Comparison of ENCODE assay signal across 25 mouse cellular contexts in genomic region chr9:110702848-110703247, GRCm38 (mm10). TPM values are rescaled to one million over a fixed set of nuclear protein-coding genes. Genes with fewer than 3 reads are reported as not detected.
DNase-seq lines count a peak whose midpoint lies in the region; ATAC-seq and TF ChIP-seq lines count a peak whose summit lies in the region.
"Had no signal": no experiment of that assay in that cellular context is flagged by ENCODE, and none has a peak within 500 bp of the region (broad histone marks: within the 10 kb centered on the region; RNA-seq: fewer than 3 reads in every experiment).

No protein-coding gene starts in this region.

- no peaks in the 10 kb centered on the region for H3K27me3 ChIP-seq in heart, embryonic 13.5 days (replicated peaks)
- H3K27me3 ChIP-seq in heart, embryonic 10.5 days (ENCODE audit: insufficient read depth, poor library complexity, severe bottlenecking), result no peaks in the 10 kb centered on the region
- no peaks in the 10 kb centered on the region for H3K27me3 ChIP-seq in hindbrain, postnatal 0 days (ENCODE audit: insufficient read depth, low read length)
- H3K27me3 ChIP-seq in hindbrain, embryonic 14.5 days (ENCODE audit: control insufficient read depth, insufficient read depth, low read length), result no peaks in the 10 kb centered on the region
- H3K27me3 ChIP-seq in stomach, embryonic 15.5 days (replicated peaks), result no peaks in the 10 kb centered on the region
- H3K27me3 ChIP-seq: hindbrain, embryonic 12.5 days; limb, embryonic 12.5 days; lung, embryonic 15.5 days; midbrain, embryonic 12.5 days; neural tube, embryonic 12.5 days had no signal

- no peaks in the 10 kb centered on the region for H3K9me3 ChIP-seq in heart, embryonic 13.5 days
- no peaks in the 10 kb centered on the region for H3K9me3 ChIP-seq in heart, embryonic 10.5 days
- H3K9me3 ChIP-seq in hindbrain, postnatal 0 days (ENCODE audit: low read length), result no peaks in the 10 kb centered on the region
- H3K9me3 ChIP-seq in hindbrain, embryonic 14.5 days (ENCODE audit: control insufficient read depth, low read length), result no peaks in the 10 kb centered on the region
- no peaks in the 10 kb centered on the region for H3K9me3 ChIP-seq in stomach, embryonic 15.5 days
- H3K9me3 ChIP-seq: hindbrain, embryonic 12.5 days; limb, embryonic 12.5 days; lung, embryonic 15.5 days; midbrain, embryonic 12.5 days; neural tube, embryonic 12.5 days had no signal

- peak overlapping the region; percentile 61 for H3K27ac ChIP-seq in heart, embryonic 13.5 days (replicated peaks)
- no peak overlapping the region for H3K27ac ChIP-seq in heart, embryonic 10.5 days
- H3K27ac ChIP-seq in hindbrain, postnatal 0 days, result no peak overlapping the region
- H3K27ac ChIP-seq in hindbrain, embryonic 14.5 days, result no peak overlapping the region
- H3K27ac ChIP-seq in stomach, embryonic 15.5 days, result peak overlapping the region; percentile 37
- H3K27ac ChIP-seq: gastrocnemius, adult 2 months; hindbrain, embryonic 12.5 days; limb, embryonic 12.5 days; liver, embryonic 14.5 days; lung, embryonic 15.5 days; midbrain, embryonic 12.5 days; neural tube, embryonic 12.5 days had no signal

- peak overlapping the region; percentile 0; the same call in 1 of the 2 replicates for H3K9ac ChIP-seq in heart, embryonic 13.5 days
- no peak overlapping the region for H3K9ac ChIP-seq in hindbrain, postnatal 0 days (replicated peaks; ENCODE audit: low read length)
- no peak overlapping the region for H3K9ac ChIP-seq in hindbrain, embryonic 14.5 days
- no peak overlapping the region for H3K9ac ChIP-seq in stomach, embryonic 15.5 days
- H3K9ac ChIP-seq: hindbrain, embryonic 12.5 days; limb, embryonic 12.5 days; liver, embryonic 14.5 days; lung, embryonic 15.5 days; midbrain, embryonic 12.5 days; neural tube, embryonic 12.5 days had no signal

- intact Hi-C loops in left cerebral cortex, postnatal 36 days (cut with DNase I), result no loop called here

- no peak for ATAC-seq in heart, embryonic 13.5 days (ENCODE audit: extremely low read depth, insufficient number of reproducible peaks, low FRiP score, low TSS enrichment)
- no peak for ATAC-seq in hindbrain, postnatal 0 days
- no peak for ATAC-seq in hindbrain, embryonic 14.5 days (ENCODE audit: low FRiP score)
- ATAC-seq in stomach, embryonic 15.5 days (ENCODE audit: insufficient read depth, low FRiP score, low read depth), result no peak
- ATAC-seq: forebrain, embryonic 14.5 days; inflammation-experienced regulatory T-cells, adult 6 months had no signal

- H3K36me3 ChIP-seq in heart, embryonic 13.5 days, result peaks cover 28% of the 10 kb centered on the region
- H3K36me3 ChIP-seq in heart, embryonic 10.5 days, result peaks cover 26% of the 10 kb centered on the region; the same call in 1 of the 2 replicates
- no peaks in the 10 kb centered on the region for H3K36me3 ChIP-seq in hindbrain, postnatal 0 days (ENCODE audit: insufficient read depth, low read length)
- no peaks in the 10 kb centered on the region; the same call in 1 of the 2 replicates for H3K36me3 ChIP-seq in hindbrain, embryonic 14.5 days (replicated peaks; ENCODE audit: control insufficient read depth, insufficient read depth)
- peaks cover 10% of the 10 kb centered on the region for H3K36me3 ChIP-seq in stomach, embryonic 15.5 days

- no peak overlapping the region for H3K4me3 ChIP-seq in heart, embryonic 13.5 days
- no peak overlapping the region for H3K4me3 ChIP-seq in heart, embryonic 10.5 days
- no peak overlapping the region for H3K4me3 ChIP-seq in hindbrain, postnatal 0 days (ENCODE audit: low read length)
- H3K4me3 ChIP-seq in hindbrain, embryonic 14.5 days (replicated peaks; ENCODE audit: low read length), result no peak overlapping the region
- no peak overlapping the region for H3K4me3 ChIP-seq in stomach, embryonic 15.5 days (replicated peaks)
- H3K4me3 ChIP-seq: gastrocnemius, adult 2 months; hindbrain, embryonic 12.5 days; limb, embryonic 12.5 days; lung, embryonic 15.5 days; midbrain, embryonic 12.5 days; neural tube, embryonic 12.5 days had no signal

- TF ChIP-seq CTCF in hindbrain, postnatal 0 days (IDR thresholded peaks at IDR 0.05; ENCODE audit: low read depth), result no peak

- no peak overlapping the region for H3K4me2 ChIP-seq in heart, embryonic 13.5 days
- H3K4me2 ChIP-seq in hindbrain, postnatal 0 days (ENCODE audit: low read depth, low read length), result no peak overlapping the region
- H3K4me2 ChIP-seq in hindbrain, embryonic 14.5 days (replicated peaks), result no peak overlapping the region
- no peak overlapping the region for H3K4me2 ChIP-seq in stomach, embryonic 15.5 days
- H3K4me2 ChIP-seq: hindbrain, embryonic 12.5 days; limb, embryonic 12.5 days; lung, embryonic 15.5 days; midbrain, embryonic 12.5 days; neural tube, embryonic 12.5 days had no signal

- WGBS in heart, embryonic 13.5 days, result 34% methylated on average over 1 of the region's 1 CpGs
- WGBS in heart, embryonic 10.5 days, result 56% methylated on average over 1 of the region's 1 CpGs
- 83% methylated on average over 1 of the region's 1 CpGs for WGBS in hindbrain, postnatal 0 days
- 85% methylated on average over 1 of the region's 1 CpGs for WGBS in hindbrain, embryonic 14.5 days
- WGBS in stomach, embryonic 15.5 days, result 63% methylated on average over 1 of the region's 1 CpGs

- DNase-seq in heart, embryonic 10.5 days (ENCODE audit: low spot score), result no peak
- peak; percentile 36 for DNase-seq in hindbrain, postnatal 0 days (ENCODE audit: low spot score)
- no peak for DNase-seq in hindbrain, embryonic 14.5 days (ENCODE audit: low spot score)
- DNase-seq in lung, postnatal 36 days, result peak; percentile 19
- DNase-seq in lung, postnatal 4 days, result no peak
- DNase-seq in left cerebral cortex, postnatal 36 days (ENCODE audit: low spot score in 2 of 2), result no peak
- DNase-seq: cerebellum, adult 9-10 months; gastrocnemius, adult 2 months; kidney, adult 8-10 months; kidney, postnatal 10 days; right cerebral cortex, postnatal 4 days; thymus, adult 2 months; thymus, postnatal 4 days had no signal

- peaks cover 15% of the 10 kb centered on the region for H3K4me1 ChIP-seq in heart, embryonic 13.5 days
- peaks cover 11% of the 10 kb centered on the region; the same call in 1 of the 2 replicates for H3K4me1 ChIP-seq in heart, embryonic 10.5 days
- no peaks in the 10 kb centered on the region for H3K4me1 ChIP-seq in hindbrain, postnatal 0 days (ENCODE audit: insufficient read depth, low read length)
- no peaks in the 10 kb centered on the region for H3K4me1 ChIP-seq in hindbrain, embryonic 14.5 days (replicated peaks; ENCODE audit: control insufficient read depth, insufficient read depth, low read length)
- H3K4me1 ChIP-seq in stomach, embryonic 15.5 days, result no peaks in the 10 kb centered on the region
- H3K4me1 ChIP-seq: hindbrain, embryonic 12.5 days; limb, embryonic 12.5 days; lung, embryonic 15.5 days; midbrain, embryonic 12.5 days; neural tube, embryonic 12.5 days had no signal

RNA-seq across cellular contexts. Expression of gene Myl3, which starts 38.8 kb away (rescaled TPM):
- polyA plus RNA-seq in heart, embryonic 13.5 days (2015; fragmentation: Nextera tagmentation; extraction: Ambion mirVana), result 3,771 and 4,285 TPM in 2 replicates
- 1,835 and 3,713 TPM in 2 replicates for polyA plus RNA-seq in heart, embryonic 10.5 days (2016; fragmentation: Nextera tagmentation; extraction: Ambion mirVana)
- total RNA-seq in hindbrain, postnatal 0 days (2014; rRNA removed), result 0.72 TPM in 1 of 2 replicates, not detected in the other
- 0.65 and 0.89 TPM in 2 replicates for polyA plus RNA-seq in hindbrain, postnatal 0 days (2015; fragmentation: Nextera tagmentation; extraction: Ambion mirVana)
- polyA plus RNA-seq in hindbrain, embryonic 14.5 days (2014; fragmentation: Nextera tagmentation; extraction: Ambion mirVana), result 0.26 and 0.43 TPM in 2 replicates
- 2.6 and 2.7 TPM in 2 replicates for polyA plus RNA-seq in stomach, embryonic 15.5 days (2015; fragmentation: Nextera tagmentation; extraction: Ambion mirVana)
- under 1 TPM in 1 of 2 experiments, not detected in 1; 0.59 TPM for total RNA-seq in left cerebral cortex, postnatal 36 days (2021)
- total RNA-seq: layer of hippocampus, postnatal 14 days; megakaryocyte progenitor cell, adult 5-6 weeks had no signal
- polyA plus RNA-seq: inflammation-experienced regulatory T-cells, adult 6 months had no signal

RNA-seq across cellular contexts. Expression of gene Pth1r, which starts 44.1 kb away (rescaled TPM):
- polyA plus RNA-seq in heart, embryonic 13.5 days (2015; fragmentation: Nextera tagmentation; extraction: Ambion mirVana), result 31.2 and 33.3 TPM in 2 replicates
- polyA plus RNA-seq in heart, embryonic 10.5 days (2016; fragmentation: Nextera tagmentation; extraction: Ambion mirVana), result 41.3 and 49.7 TPM in 2 replicates
- 27.7 and 29.2 TPM in 2 replicates for total RNA-seq in hindbrain, postnatal 0 days (2014; rRNA removed)
- polyA plus RNA-seq in hindbrain, postnatal 0 days (2015; fragmentation: Nextera tagmentation; extraction: Ambion mirVana), result 11.7 and 12.5 TPM in 2 replicates
- 10.1 and 12.8 TPM in 2 replicates for polyA plus RNA-seq in hindbrain, embryonic 14.5 days (2014; fragmentation: Nextera tagmentation; extraction: Ambion mirVana)
- polyA plus RNA-seq in stomach, embryonic 15.5 days (2015; fragmentation: Nextera tagmentation; extraction: Ambion mirVana), result 23.9 and 24.3 TPM in 2 replicates
- total RNA-seq in left cerebral cortex, postnatal 36 days (2021), result 1 to 10 TPM; 4.6 to 7.1 TPM
- polyA plus RNA-seq: inflammation-experienced regulatory T-cells, adult 6 months had no signal

RNA-seq across cellular contexts. Expression of gene Ccdc12, which starts 46.5 kb away (rescaled TPM):
- 119 and 136 TPM in 2 replicates for polyA plus RNA-seq in heart, embryonic 13.5 days (2015; fragmentation: Nextera tagmentation; extraction: Ambion mirVana)
- 159 and 189 TPM in 2 replicates for polyA plus RNA-seq in heart, embryonic 10.5 days (2016; fragmentation: Nextera tagmentation; extraction: Ambion mirVana)
- 15.0 and 17.0 TPM in 2 replicates for total RNA-seq in hindbrain, postnatal 0 days (2014; rRNA removed)
- 108 and 113 TPM in 2 replicates for polyA plus RNA-seq in hindbrain, postnatal 0 days (2015; fragmentation: Nextera tagmentation; extraction: Ambion mirVana)
- polyA plus RNA-seq in hindbrain, embryonic 14.5 days (2014; fragmentation: Nextera tagmentation; extraction: Ambion mirVana), result 84.6 and 97.6 TPM in 2 replicates
- polyA plus RNA-seq in stomach, embryonic 15.5 days (2015; fragmentation: Nextera tagmentation; extraction: Ambion mirVana), result 146 and 160 TPM in 2 replicates
- total RNA-seq in left cerebral cortex, postnatal 36 days (2021), result 10 to 100 TPM; 56.1 to 60.8 TPM

RNA-seq across cellular contexts. Expression of gene Nbeal2, which starts 48.9 kb away (rescaled TPM):
- polyA plus RNA-seq in heart, embryonic 13.5 days (2015; fragmentation: Nextera tagmentation; extraction: Ambion mirVana), result 1.3 and 1.8 TPM in 2 replicates
- polyA plus RNA-seq in heart, embryonic 10.5 days (2016; fragmentation: Nextera tagmentation; extraction: Ambion mirVana), result 2.4 and 3.1 TPM in 2 replicates
- total RNA-seq in hindbrain, postnatal 0 days (2014; rRNA removed), result 9.0 and 11.5 TPM in 2 replicates
- 1.8 and 1.9 TPM in 2 replicates for polyA plus RNA-seq in hindbrain, postnatal 0 days (2015; fragmentation: Nextera tagmentation; extraction: Ambion mirVana)
- polyA plus RNA-seq in hindbrain, embryonic 14.5 days (2014; fragmentation: Nextera tagmentation; extraction: Ambion mirVana), result 2.2 and 4.0 TPM in 2 replicates
- polyA plus RNA-seq in stomach, embryonic 15.5 days (2015; fragmentation: Nextera tagmentation; extraction: Ambion mirVana), result 6.2 and 6.9 TPM in 2 replicates
- 10 to 100 TPM in 1 of 2 experiments, 1 to 10 TPM in 1; 7.8 to 13.5 TPM for total RNA-seq in left cerebral cortex, postnatal 36 days (2021)

Comparison
In these comparisons a context has a peak if more than half of its experiments do, and no peak if none do; other contexts are left out.
1. H3K27ac ChIP-seq: peak in heart, embryonic 13.5 days (single experiment) and stomach, embryonic 15.5 days (single experiment); none in heart, embryonic 10.5 days (single experiment), hindbrain, postnatal 0 days (single experiment) and hindbrain, embryonic 14.5 days (single experiment).
2. DNase-seq: peak in hindbrain, postnatal 0 days (single experiment) and lung, postnatal 36 days (single experiment); none in heart, embryonic 10.5 days (single experiment), hindbrain, embryonic 14.5 days (single experiment), lung, postnatal 4 days (0 of 2) and left cerebral cortex, postnatal 36 days (0 of 2).
3. RNA of gene Myl3, which starts 38.8 kb away (polyA plus RNA-seq): 3,771 to 4,285 TPM in heart, embryonic 13.5 days and 1,835 to 3,713 TPM in heart, embryonic 10.5 days; 2.6 to 2.7 TPM in stomach, embryonic 15.5 days, 0.65 to 0.89 TPM in hindbrain, postnatal 0 days and 0.26 to 0.43 TPM in hindbrain, embryonic 14.5 days; every median in the first group is over 100 times any median in the second.